Mouse (Mus musculus): ENCODE results near the gene Xpc. TPM values are rescaled to one million over a fixed set of nuclear protein-coding genes. Genes with fewer than 3 reads are reported as not detected.

The Xpc gene
- 1.8 and 2.8 TPM in 2 replicates for polyA plus RNA-seq (2012; rRNA removed)
- 3.6 and 3.7 TPM in 2 replicates for polyA plus RNA-seq (2014; fragmentation: Nextera tagmentation; extraction: Ambion mirVana)

GRCm38 (mm10) chr6:91515545-91516449, at the start of gene Xpc, which contains the start of gene Lsm3:
TSS of gene Xpc (minus strand) at chr6:91515888.
TSS of gene Lsm3 (plus strand) at chr6:91515928.
- Histone ChIP-seq H3K9ac (replicated peaks) (peak within 1 kb of the TSS; percentile 86), H3K9me3 (ENCODE audit: control insufficient read depth, low read length) (no peaks in the 10 kb centered on the region), H3K27ac (peak within 1 kb of the TSS; percentile 55), H3K4me1 (replicated peaks; ENCODE audit: control insufficient read depth in 2 of 2, insufficient read depth in 2 of 2, low read length in 1 of 2) (peaks cover 9 to 14% of the 10 kb centered on the region in 2 experiments), H3K4me2 (ENCODE audit: low read depth) (peak within 1 kb of the TSS; percentile 95), H3K36me3 (replicated peaks; ENCODE audit: control insufficient read depth, insufficient read depth, low read depth) (peaks cover 27% of the 10 kb centered on the region), H3K4me3 (ENCODE audit: insufficient read depth in 1 of 2, low read depth in 2 of 2, low read length in 2 of 2) (peak within 1 kb of the TSS; percentile 88 to 99), H3K27me3 (ENCODE audit: control insufficient read depth, insufficient read depth, low read length) (no peaks in the 10 kb centered on the region)
- WGBS (ENCODE audit: insufficient replicate concordance): under 1% methylated on average over 80 of the region's 80 CpGs
- peak; percentile 64; the same call in 1 of the 2 replicates for TF ChIP-seq EP300 (IDR thresholded peaks at IDR 0.05; ENCODE audit: low read depth)
- 0 out of 2 replicates have a peak, but pooled peaks have one; percentile 20 for TF ChIP-seq CTCF (IDR thresholded peaks at IDR 0.05; ENCODE audit: low read depth)
- peak; percentile 93 to 94 (median 94) for DNase-seq (ENCODE audit: low read depth in 3 of 3, low spot score in 3 of 3)
- ATAC-seq (ENCODE audit: insufficient read depth): peak; percentile 98

- no peak overlapping the region for H3K4me2 ChIP-seq (ENCODE audit: low read depth)
- H3K36me3 ChIP-seq (replicated peaks; ENCODE audit: control insufficient read depth, insufficient read depth, low read depth): no peaks in the 10 kb centered on the region
- H3K27me3 ChIP-seq (ENCODE audit: control insufficient read depth, insufficient read depth, low read length): no peaks in the 10 kb centered on the region
- WGBS (ENCODE audit: insufficient replicate concordance): 47% methylated on average over 3 of the region's 3 CpGs
- ATAC-seq (ENCODE audit: insufficient read depth) (no peak), DNase-seq (ENCODE audit: low read depth in 3 of 3, low spot score in 3 of 3) (no peak)
- H3K9ac ChIP-seq (replicated peaks): no peak overlapping the region
- H3K9me3 ChIP-seq (ENCODE audit: control insufficient read depth, low read length): no peaks in the 10 kb centered on the region
- H3K4me1 ChIP-seq (replicated peaks; ENCODE audit: control insufficient read depth in 2 of 2, insufficient read depth in 2 of 2, low read length in 1 of 2): no peaks in the 10 kb centered on the region
- H3K4me3 ChIP-seq (ENCODE audit: insufficient read depth in 1 of 2, low read depth in 2 of 2, low read length in 2 of 2): no peak overlapping the region
- no peak overlapping the region for H3K27ac ChIP-seq
- TF ChIP-seq EP300 (IDR thresholded peaks at IDR 0.05; ENCODE audit: low read depth) (no peak), CTCF (IDR thresholded peaks at IDR 0.05; ENCODE audit: low read depth) (no peak)
Observed at GRCm38 (mm10) chr6:91563031-91563430, 47.3 kb upstream of the Xpc start.

- Histone ChIP-seq H3K9ac (replicated peaks) (no peak overlapping the region), H3K36me3 (replicated peaks; ENCODE audit: control insufficient read depth, insufficient read depth, low read depth) (no peaks in the 10 kb centered on the region), H3K27ac (no peak overlapping the region), H3K9me3 (ENCODE audit: control insufficient read depth, low read length) (no peaks in the 10 kb centered on the region), H3K4me2 (ENCODE audit: low read depth) (no peak overlapping the region), H3K4me1 (replicated peaks; ENCODE audit: control insufficient read depth in 2 of 2, insufficient read depth in 2 of 2, low read length in 1 of 2) (no peaks in the 10 kb centered on the region), H3K4me3 (ENCODE audit: insufficient read depth in 1 of 2, low read depth in 2 of 2, low read length in 2 of 2) (no peak overlapping the region), H3K27me3 (ENCODE audit: control insufficient read depth, insufficient read depth, low read length) (no peaks in the 10 kb centered on the region)
- ATAC-seq (ENCODE audit: insufficient read depth) (no peak), DNase-seq (ENCODE audit: low read depth in 3 of 3, low spot score in 3 of 3) (no peak)
- WGBS (ENCODE audit: insufficient replicate concordance): 62% methylated on average over 3 of the region's 3 CpGs
- TF ChIP-seq EP300 (IDR thresholded peaks at IDR 0.05; ENCODE audit: low read depth) (no peak), CTCF (IDR thresholded peaks at IDR 0.05; ENCODE audit: low read depth) (no peak)
Observed at GRCm38 (mm10) chr6:91560186-91560585, 44.5 kb upstream of the Xpc start.

- H3K9ac ChIP-seq (replicated peaks): no peak overlapping the region
Observed at GRCm38 (mm10) chr6:91559371-91559770, 43.7 kb upstream of the Xpc start.

GRCm38 (mm10) chr6:91558565-91558964, 42.9 kb upstream of the Xpc start:
- no peak for ATAC-seq (ENCODE audit: insufficient read depth)
- no peak overlapping the region for H3K4me3 ChIP-seq (ENCODE audit: insufficient read depth in 1 of 2, low read depth in 2 of 2, low read length in 2 of 2)
- H3K4me1 ChIP-seq (replicated peaks; ENCODE audit: control insufficient read depth in 2 of 2, insufficient read depth in 2 of 2, low read length in 1 of 2): no peaks in the 10 kb centered on the region
- TF ChIP-seq CTCF (IDR thresholded peaks at IDR 0.05; ENCODE audit: low read depth) (no peak), EP300 (IDR thresholded peaks at IDR 0.05; ENCODE audit: low read depth) (no peak)
- no peak overlapping the region for H3K27ac ChIP-seq
- no peak for DNase-seq (ENCODE audit: low read depth in 3 of 3, low spot score in 3 of 3)
- 28% methylated on average over 1 of the region's 1 CpGs for WGBS (ENCODE audit: insufficient replicate concordance)
- no peak overlapping the region for H3K9ac ChIP-seq (replicated peaks)
- H3K36me3 ChIP-seq (replicated peaks; ENCODE audit: control insufficient read depth, insufficient read depth, low read depth): no peaks in the 10 kb centered on the region
- H3K4me2 ChIP-seq (ENCODE audit: low read depth): no peak overlapping the region
- H3K9me3 ChIP-seq (ENCODE audit: control insufficient read depth, low read length): no peaks in the 10 kb centered on the region
- no peaks in the 10 kb centered on the region for H3K27me3 ChIP-seq (ENCODE audit: control insufficient read depth, insufficient read depth, low read length)

More at GRCm38 (mm10) chr6:91559371-91559770, 43.7 kb upstream of the Xpc start:
- ATAC-seq (ENCODE audit: insufficient read depth) (no peak), DNase-seq (ENCODE audit: low read depth in 3 of 3, low spot score in 3 of 3) (no peak)
- WGBS (ENCODE audit: insufficient replicate concordance): 66% methylated on average over 4 of the region's 4 CpGs
- Histone ChIP-seq H3K27ac (no peak overlapping the region), H3K4me2 (ENCODE audit: low read depth) (no peak overlapping the region), H3K4me1 (replicated peaks; ENCODE audit: control insufficient read depth in 2 of 2, insufficient read depth in 2 of 2, low read length in 1 of 2) (no peaks in the 10 kb centered on the region), H3K27me3 (ENCODE audit: control insufficient read depth, insufficient read depth, low read length) (no peaks in the 10 kb centered on the region), H3K4me3 (ENCODE audit: insufficient read depth in 1 of 2, low read depth in 2 of 2, low read length in 2 of 2) (no peak overlapping the region), H3K9me3 (ENCODE audit: control insufficient read depth, low read length) (no peaks in the 10 kb centered on the region), H3K36me3 (replicated peaks; ENCODE audit: control insufficient read depth, insufficient read depth, low read depth) (no peaks in the 10 kb centered on the region)
- TF ChIP-seq EP300 (IDR thresholded peaks at IDR 0.05; ENCODE audit: low read depth) (no peak), CTCF (IDR thresholded peaks at IDR 0.05; ENCODE audit: low read depth) (no peak)

Data from liver, embryonic 14.5 days (tissue).